Mouse (Mus musculus): ENCODE results near the gene Grin2d.

The Grin2d gene

GRCm38 (mm10) chr7:45783511-45784091, 94.6 kb downstream of the Grin2d start, which contains the start of gene Lmtk3:
Lmtk3 (plus strand) TSS chr7:45783738.
- peak; percentile 65 for DNase-seq (ENCODE audit: low spot score)

GRCm38 (mm10) chr7:45782271-45782670, 95.9 kb downstream of the Grin2d start:
- no peak for DNase-seq (ENCODE audit: low spot score)
